Mouse (Mus musculus) E14TG2a.4 (cell line): ENCODE results near the gene Tmtc4.

Experiments used
- CTCF ChIP-seq: conservative IDR thresholded peaks from 2 replicates; pipeline ENCODE4 v1.5.1; 2014; ENCODE audit warnings: low read length
- NANOG ChIP-seq: IDR thresholded peaks from 2 replicates; pipeline ENCODE4 v1.6.1; 2014; ENCODE audit warnings: borderline replicate concordance, low read length, mixed read lengths
- POU5F1 ChIP-seq: IDR thresholded peaks from 2 replicates; pipeline ENCODE4 v1.6.1; 2014; ENCODE audit warnings: low read length, borderline replicate concordance

DNA sequence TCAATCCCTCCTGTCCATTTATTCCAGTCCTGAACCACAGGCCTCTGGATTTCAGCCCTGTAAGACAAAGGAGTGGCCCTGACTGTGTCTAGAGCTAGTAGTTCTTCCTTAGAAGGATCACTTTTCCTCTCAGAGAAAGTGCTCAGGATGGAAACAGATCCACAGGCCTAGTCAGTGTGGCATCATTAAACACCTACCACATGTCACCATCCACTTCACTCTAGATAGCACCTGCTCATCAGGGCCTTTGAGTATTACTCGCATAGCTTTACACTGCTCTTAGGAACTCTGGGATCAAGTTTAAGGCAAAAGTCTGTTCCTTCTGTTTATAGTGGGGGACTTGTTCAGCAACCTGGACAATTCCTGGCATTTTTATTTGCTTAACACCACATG is 95.4 kb downstream of the Tmtc4 start:
- TF ChIP-seq CTCF (no peak), POU5F1 (no peak), NANOG (no peak)
